Mouse (Mus musculus) neural tube, embryonic 13.5 days (tissue): ENCODE measurements at regions not wholly inside any gene's neighbourhood (a gene's known extent, or its start where the extent isn't known, plus 50 kb on each side); places are given as distances from the start of the nearest gene placed in this dataset.

Experiments used
- ATAC-seq: fragments of 200-750 bp; cut with Nextera tagmentation; 2 replicates; pipeline ENCODE4 v1.8.0; 2017; ENCODE audit warnings: low read depth, mild to moderate bottlenecking, moderate TSS enrichment, moderate library complexity
- H3K27ac ChIP-seq: fragments of 300-500 bp; sonication (generic); replicated peaks from 2 replicates; pipeline ENCODE4 v1.5.1; 2015; ENCODE audit warnings: moderate library complexity, mild to moderate bottlenecking, inconsistent platforms
- H3K27me3 ChIP-seq: fragments of 300-500 bp; sonication (generic); 2 replicates; pipeline ENCODE4 v1.6.1; 2015; ENCODE audit warnings: mild to moderate bottlenecking, inconsistent platforms
- H3K36me3 ChIP-seq: fragments of 300-500 bp; sonication (generic); 2 replicates; pipeline ENCODE4 v1.6.1; 2015; ENCODE audit warnings: mild to moderate bottlenecking, inconsistent platforms
- H3K4me1 ChIP-seq: fragments of 300-500 bp; sonication (generic); replicated peaks from 2 replicates; pipeline ENCODE4 v1.6.1; 2015; ENCODE audit warnings: inconsistent platforms
- H3K4me2 ChIP-seq: fragments of 300-500 bp; sonication (generic); 2 replicates; pipeline ENCODE4 v1.6.1; 2015; ENCODE audit warnings: inconsistent platforms, mild to moderate bottlenecking, moderate library complexity
- H3K4me3 ChIP-seq: fragments of 300-500 bp; sonication (generic); 2 replicates; pipeline ENCODE4 v1.5.1; 2015; ENCODE audit warnings: mild to moderate bottlenecking, inconsistent platforms
- H3K9ac ChIP-seq: fragments of 300-500 bp; sonication (generic); 2 replicates; pipeline ENCODE4 v1.6.1; 2015; ENCODE audit warnings: moderate library complexity, mild to moderate bottlenecking, inconsistent platforms
- H3K9me3 ChIP-seq: fragments of 300-500 bp; sonication (generic); 2 replicates; pipeline ENCODE4 v1.6.1; 2016; ENCODE audit warnings: inconsistent platforms
- WGBS: fragments of 180-500 bp; shearing (Covaris S2); methylation state at CpG from one replicate; pipeline ENCODE4 v1.1.7; 2015; 5-methylcytosine and 5-hydroxymethylcytosine counted together

- Histone ChIP-seq H3K4me3 (no peak overlapping the region), H3K9me3 (no peaks in the 10 kb centered on the region), H3K4me2 (no peak overlapping the region), H3K9ac (no peak overlapping the region), H3K4me1 (no peaks in the 10 kb centered on the region), H3K27ac (no peak overlapping the region), H3K36me3 (no peaks in the 10 kb centered on the region), H3K27me3 (no peaks in the 10 kb centered on the region)
- 61% methylated on average over 5 of the region's 5 CpGs for WGBS
- no peak for ATAC-seq
Observed at GRCm38 (mm10) chr13:5603905-5604596, 257.2 kb upstream of the Klf6 start.

DNA sequence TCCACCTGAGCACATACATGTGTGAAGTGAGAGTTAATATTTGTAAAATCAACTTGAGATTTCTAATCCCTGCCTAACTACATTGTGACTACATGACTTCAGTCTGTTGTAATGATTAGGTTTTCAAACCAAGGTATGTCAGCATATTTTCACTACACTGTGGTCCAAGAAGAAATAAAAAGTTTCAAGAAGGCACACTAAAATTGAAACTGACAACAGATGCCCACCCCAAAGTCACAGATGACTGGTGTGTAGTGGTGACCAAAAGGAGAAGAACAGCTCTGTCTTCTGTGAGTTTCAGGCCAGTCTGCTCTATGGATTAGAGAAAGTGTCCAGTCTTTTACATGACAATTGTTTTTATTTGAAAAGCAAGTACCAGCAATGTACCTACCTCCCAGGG lies 255.9 kb upstream of the Klf6 start:
- H3K36me3 ChIP-seq = no peaks in the 10 kb centered on the region
- no peaks in the 10 kb centered on the region for H3K4me1 ChIP-seq
- no peak overlapping the region for H3K27ac ChIP-seq
- H3K9ac ChIP-seq = no peak overlapping the region
- no peak overlapping the region for H3K4me2 ChIP-seq
- H3K9me3 ChIP-seq = no peaks in the 10 kb centered on the region
- no peak for ATAC-seq
- H3K4me3 ChIP-seq = no peak overlapping the region
- H3K27me3 ChIP-seq = no peaks in the 10 kb centered on the region

- Histone ChIP-seq H3K9ac (no peak overlapping the region), H3K27me3 (no peaks in the 10 kb centered on the region), H3K36me3 (no peaks in the 10 kb centered on the region), H3K27ac (no peak overlapping the region), H3K9me3 (no peaks in the 10 kb centered on the region), H3K4me3 (no peak overlapping the region), H3K4me1 (no peaks in the 10 kb centered on the region), H3K4me2 (no peak overlapping the region)
- WGBS = 78% methylated on average over 4 of the region's 4 CpGs
- ATAC-seq = no peak
Observed at GRCm38 (mm10) chr13:5607462-5607861, 253.8 kb upstream of the Klf6 start.

DNA sequence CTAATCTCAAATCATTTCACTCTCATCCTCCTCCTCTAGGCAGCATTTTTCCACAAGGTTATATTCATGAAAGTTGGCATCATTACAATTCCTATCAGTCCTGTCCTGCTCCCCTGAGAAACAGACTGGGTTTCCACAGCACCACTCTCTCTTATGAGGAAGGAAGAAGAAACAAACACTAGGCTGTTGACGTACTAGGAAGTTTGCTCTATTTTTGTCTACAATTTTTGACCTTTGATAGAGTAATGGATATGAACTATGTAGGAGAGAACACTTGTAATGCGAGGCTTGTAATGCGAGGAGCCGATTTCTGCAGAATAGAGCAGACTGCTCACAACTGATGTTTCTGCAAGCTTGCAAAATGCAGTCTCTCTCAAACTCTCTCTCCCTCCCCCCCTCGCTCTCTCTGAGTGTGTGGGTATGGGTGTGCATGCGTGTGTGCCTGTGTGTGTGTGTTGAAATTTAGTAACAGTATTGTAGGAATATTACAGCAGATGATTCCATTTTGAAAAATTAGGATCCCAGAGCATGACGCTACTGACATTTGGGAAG lies 247.0 kb upstream of the Klf6 start:
- H3K36me3 ChIP-seq = no peaks in the 10 kb centered on the region
- no peaks in the 10 kb centered on the region; the same call in 1 of the 2 replicates for H3K4me1 ChIP-seq
- H3K9ac ChIP-seq = no peak overlapping the region
- H3K4me3 ChIP-seq = no peak overlapping the region
- H3K4me2 ChIP-seq = no peak overlapping the region
- H3K9me3 ChIP-seq = no peaks in the 10 kb centered on the region
- no peak for ATAC-seq
- 82% methylated on average over 7 of the region's 7 CpGs for WGBS
- no peaks in the 10 kb centered on the region for H3K27me3 ChIP-seq
- H3K27ac ChIP-seq = no peak overlapping the region

DNA sequence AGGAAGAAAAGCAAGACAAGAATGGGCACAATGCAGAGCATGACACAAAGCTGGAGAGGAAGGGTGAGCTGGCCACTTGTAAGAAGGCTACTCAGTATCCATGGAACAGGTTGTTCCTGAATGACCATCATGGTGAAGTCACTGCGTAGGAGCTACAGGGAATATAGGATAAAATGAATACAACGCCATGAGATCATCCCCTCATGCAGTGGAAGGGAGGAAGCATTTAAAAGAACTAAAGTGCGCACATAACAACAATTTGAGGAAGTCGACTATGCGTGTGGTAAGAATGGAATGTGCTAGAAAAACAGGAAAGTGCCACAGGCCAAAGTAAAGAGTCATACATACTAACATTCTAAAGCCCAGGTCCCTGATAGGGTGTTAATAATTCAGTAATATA lies 246.4 kb upstream of the Klf6 start:
- H3K9ac ChIP-seq = no peak overlapping the region
- H3K9me3 ChIP-seq = no peaks in the 10 kb centered on the region
- no peaks in the 10 kb centered on the region for H3K36me3 ChIP-seq
- ATAC-seq = no peak
- H3K27me3 ChIP-seq = no peaks in the 10 kb centered on the region
- no peak overlapping the region for H3K4me2 ChIP-seq
- no peaks in the 10 kb centered on the region; the same call in 1 of the 2 replicates for H3K4me1 ChIP-seq
- 80% methylated on average over 5 of the region's 5 CpGs for WGBS
- H3K4me3 ChIP-seq = no peak overlapping the region
- H3K27ac ChIP-seq = no peak overlapping the region

DNA sequence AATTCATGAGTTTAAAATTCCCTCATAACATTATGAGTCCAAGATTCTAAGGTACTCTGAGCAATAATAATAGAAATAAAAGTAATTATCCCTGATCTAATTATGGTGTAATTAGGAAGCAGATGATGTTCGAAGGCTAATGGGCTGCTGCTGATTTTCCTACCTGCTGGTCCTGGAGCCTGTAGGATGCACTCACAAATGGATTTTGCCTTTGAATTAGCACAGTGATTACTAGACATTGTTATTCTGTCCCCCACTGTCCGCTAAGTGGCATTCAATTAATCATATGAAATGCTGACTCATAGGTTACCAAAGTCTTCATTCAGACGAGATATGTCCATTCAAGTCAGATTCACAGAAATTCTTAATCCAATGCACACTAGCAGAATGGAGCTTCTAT lies 246.0 kb upstream of the Klf6 start:
- Histone ChIP-seq H3K4me3 (no peak overlapping the region), H3K9ac (no peak overlapping the region), H3K4me2 (no peak overlapping the region), H3K27me3 (no peaks in the 10 kb centered on the region), H3K36me3 (no peaks in the 10 kb centered on the region), H3K4me1 (no peaks in the 10 kb centered on the region; the same call in 1 of the 2 replicates), H3K9me3 (no peaks in the 10 kb centered on the region), H3K27ac (no peak overlapping the region)
- ATAC-seq = peak; percentile 63
- WGBS = 47% methylated on average over 3 of the region's 3 CpGs

DNA sequence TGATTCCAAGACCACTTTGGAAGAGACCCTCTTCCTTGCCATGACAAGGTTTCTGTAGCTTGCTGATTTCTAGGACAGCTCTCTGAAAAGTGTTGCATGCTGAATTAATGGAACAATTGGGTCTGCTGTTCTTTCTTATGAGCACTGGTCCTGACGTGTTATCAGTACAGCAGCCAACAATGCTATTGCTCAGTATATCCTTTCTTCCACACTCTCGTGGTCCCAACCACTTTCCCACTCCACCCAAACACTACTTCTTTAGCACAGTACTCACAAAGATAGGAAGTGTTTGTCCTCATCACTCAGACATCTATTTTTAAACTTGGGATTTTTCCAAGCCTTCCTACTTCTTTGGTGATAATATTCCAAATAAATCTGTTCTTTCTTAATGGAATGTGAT lies 233.2 kb upstream of the Klf6 start:
- Histone ChIP-seq H3K27me3 (no peaks in the 10 kb centered on the region), H3K4me2 (no peak overlapping the region), H3K27ac (no peak overlapping the region), H3K4me1 (no peaks in the 10 kb centered on the region), H3K36me3 (no peaks in the 10 kb centered on the region), H3K4me3 (no peak overlapping the region), H3K9me3 (no peaks in the 10 kb centered on the region), H3K9ac (no peak overlapping the region)
- no peak for ATAC-seq
- 45% methylated on average over 2 of the region's 2 CpGs for WGBS

GRCm38 (mm10) chr13:5634960-5635359 lies 226.3 kb upstream of the Klf6 start:
- ATAC-seq = no peak
- no peak overlapping the region for H3K4me3 ChIP-seq
- WGBS = 84% methylated on average over 2 of the region's 2 CpGs
- no peaks in the 10 kb centered on the region for H3K36me3 ChIP-seq
- no peak overlapping the region for H3K9ac ChIP-seq
- H3K4me2 ChIP-seq = no peak overlapping the region
- no peaks in the 10 kb centered on the region for H3K9me3 ChIP-seq
- no peaks in the 10 kb centered on the region for H3K4me1 ChIP-seq
- no peaks in the 10 kb centered on the region for H3K27me3 ChIP-seq
- no peak overlapping the region for H3K27ac ChIP-seq

GRCm38 (mm10) chr13:5641743-5642510 lies 219.4 kb upstream of the Klf6 start:
- H3K4me3 ChIP-seq = no peak overlapping the region
- H3K9me3 ChIP-seq = no peaks in the 10 kb centered on the region
- H3K27ac ChIP-seq = no peak overlapping the region
- no peak overlapping the region for H3K4me2 ChIP-seq
- WGBS = 76% methylated on average over 7 of the region's 7 CpGs
- H3K27me3 ChIP-seq = no peaks in the 10 kb centered on the region
- no peaks in the 10 kb centered on the region for H3K4me1 ChIP-seq
- no peaks in the 10 kb centered on the region for H3K36me3 ChIP-seq
- no peak overlapping the region for H3K9ac ChIP-seq
- no peak for ATAC-seq

DNA sequence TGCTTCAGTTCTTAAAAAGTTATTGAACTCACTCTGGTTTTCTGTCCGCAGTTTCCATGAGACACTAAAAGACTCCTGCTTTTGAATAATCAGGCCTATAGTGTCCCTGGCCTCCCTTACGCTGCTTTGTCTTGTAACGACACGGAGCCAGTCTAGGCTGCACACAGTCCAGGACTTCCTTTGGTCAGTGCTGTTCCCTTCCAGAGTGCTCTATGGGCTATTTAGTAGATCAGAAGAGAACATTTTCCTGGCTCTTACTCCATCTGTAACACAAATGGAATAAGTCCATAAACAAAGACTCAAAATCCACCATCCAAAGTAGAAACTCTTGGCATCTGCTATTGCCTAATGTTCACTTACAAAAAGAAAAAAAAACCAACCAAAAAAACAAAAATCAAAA lies 213.0 kb upstream of the Klf6 start:
- H3K9me3 ChIP-seq = no peaks in the 10 kb centered on the region
- ATAC-seq = no peak
- H3K36me3 ChIP-seq = no peaks in the 10 kb centered on the region
- H3K27me3 ChIP-seq = no peaks in the 10 kb centered on the region
- H3K4me3 ChIP-seq = no peak overlapping the region
- H3K4me2 ChIP-seq = no peak overlapping the region
- H3K4me1 ChIP-seq = no peaks in the 10 kb centered on the region
- no peak overlapping the region for H3K9ac ChIP-seq
- H3K27ac ChIP-seq = no peak overlapping the region
- WGBS = 65% methylated on average over 4 of the region's 4 CpGs

- H3K4me2 ChIP-seq = no peak overlapping the region
- no peaks in the 10 kb centered on the region for H3K36me3 ChIP-seq
- no peak overlapping the region for H3K9ac ChIP-seq
- H3K4me3 ChIP-seq = no peak overlapping the region
- no peaks in the 10 kb centered on the region for H3K9me3 ChIP-seq
- H3K27ac ChIP-seq = no peak overlapping the region
- no peaks in the 10 kb centered on the region for H3K4me1 ChIP-seq
- no peaks in the 10 kb centered on the region for H3K27me3 ChIP-seq
- no peak for ATAC-seq
- WGBS = 53% methylated on average over 5 of the region's 5 CpGs
Observed at GRCm38 (mm10) chr13:5657556-5657955, 203.7 kb upstream of the Klf6 start.

GRCm38 (mm10) chr13:5666235-5667007 lies 194.9 kb upstream of the Klf6 start:
- H3K36me3 ChIP-seq = no peaks in the 10 kb centered on the region
- H3K4me3 ChIP-seq = no peak overlapping the region
- no peaks in the 10 kb centered on the region for H3K4me1 ChIP-seq
- H3K9ac ChIP-seq = no peak overlapping the region
- no peaks in the 10 kb centered on the region for H3K27me3 ChIP-seq
- WGBS = 87% methylated on average over 3 of the region's 3 CpGs
- H3K27ac ChIP-seq = no peak overlapping the region
- no peaks in the 10 kb centered on the region for H3K9me3 ChIP-seq
- ATAC-seq = no peak
- no peak overlapping the region for H3K4me2 ChIP-seq
